Mouse (Mus musculus) liver, postnatal 0 days (tissue): ENCODE measurements around the gene Cox7b.

Experiments used
- CTCF ChIP-seq: sonication (generic); IDR thresholded peaks from 2 replicates; pipeline ENCODE4 v1.5.1; 2016; ENCODE audit warnings: antibody characterized with exemption, low read depth
- EP300 ChIP-seq: IDR thresholded peaks from 2 replicates; pipeline ENCODE4 v1.6.1; 2016; ENCODE audit warnings: antibody characterized with exemption, low read depth, mild to moderate bottlenecking

DNA sequence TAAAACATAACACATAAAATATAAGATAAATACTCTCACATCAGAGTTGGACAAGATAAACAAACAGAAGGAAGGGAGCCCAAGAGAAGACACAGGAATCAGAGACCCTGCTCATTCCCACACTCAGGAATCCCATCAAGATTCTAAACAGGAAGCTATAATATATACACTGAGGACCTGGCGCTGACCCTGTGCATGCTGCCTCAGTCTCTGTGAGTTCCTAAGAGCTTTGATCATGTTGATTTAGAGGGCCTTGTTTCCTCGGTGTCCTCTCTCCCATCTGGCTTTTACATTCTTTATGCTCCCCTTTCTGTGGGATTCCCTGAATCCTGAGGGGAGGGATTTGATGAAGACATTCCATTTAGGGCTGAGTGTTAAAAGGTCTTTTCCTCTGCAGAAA is 30.0 kb downstream of the Cox7b start:
- TF ChIP-seq CTCF (no peak), EP300 (no peak)
